Mouse (Mus musculus): ENCODE data around the gene Serpinb9d.
"Not testable (repeated sequence)": the region's sequence is repeated elsewhere in the genome, so short reads cannot be mapped to it uniquely, and the experiment has no call there.

The Serpinb9d gene

DNA sequence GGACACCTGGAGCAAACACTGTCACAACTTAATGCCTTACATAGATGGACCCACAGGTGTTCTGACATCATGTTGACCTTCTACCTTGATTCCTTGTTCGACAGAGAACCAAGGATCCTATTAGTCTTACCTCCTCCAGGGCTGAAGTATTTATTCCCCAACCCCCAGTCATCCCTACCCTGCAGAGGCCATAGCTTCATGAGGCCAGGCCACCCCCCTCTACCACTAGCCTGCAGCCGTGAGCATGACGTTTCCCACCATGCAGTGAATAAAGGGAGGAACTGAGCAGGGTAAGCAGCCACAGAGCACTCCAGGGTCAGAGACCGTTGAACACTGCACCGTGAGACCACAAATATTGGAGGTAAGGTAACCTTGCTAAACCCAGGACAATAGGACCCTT lies at the start of gene Serpinb9d:
Serpinb9d (plus strand) TSS at position 301 of the 400 bp plus-strand sequence.
- DNase-seq: no peak

- no peak for DNase-seq
These were observed 33.1 kb upstream of the Serpinb9d start, which contains the start of gene Serpinb9c for GRCm38 (mm10) chr13:33159642-33160041. Gene Serpinb9c, minus strand, starts transcription at chr13:33159742.

GRCm38 (mm10) chr13:33190486-33190885 lies 2.3 kb upstream of the Serpinb9d start:
- not testable (repeated sequence) for DNase-seq

- no peak for DNase-seq
These were observed 7.0 kb downstream of the Serpinb9d start for GRCm38 (mm10) chr13:33199740-33200139.

DNA sequence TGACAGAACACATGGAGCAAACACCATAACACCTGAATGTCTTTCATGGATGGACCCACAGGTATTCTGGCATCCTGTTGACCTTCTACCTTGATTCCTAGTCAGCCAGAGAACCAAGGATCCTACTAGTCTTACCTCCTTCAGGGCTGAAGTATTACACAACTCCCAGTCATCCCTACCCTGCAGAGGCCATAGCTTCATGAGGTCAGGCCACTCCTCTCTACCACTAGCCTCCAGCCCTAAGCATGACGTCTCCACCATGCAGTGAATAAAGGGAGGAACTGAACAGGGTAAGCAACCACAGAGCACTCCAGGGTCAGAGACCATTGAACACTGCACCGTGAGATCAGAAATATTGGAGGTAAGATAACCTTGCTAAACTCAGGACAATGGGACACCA lies 56.6 kb downstream of the Serpinb9d start, which contains the start of gene Serpinb9e:
Serpinb9e (plus strand) TSS at position 301 of the 400 bp plus-strand sequence.
- DNase-seq: not testable (repeated sequence)

Measured in thymus, postnatal 25 days (tissue).